ENCODE assay signal across 14 mouse cellular contexts in genomic region chr3:121277557-121277956, GRCm38 (mm10). TPM values are rescaled to one million over a fixed set of nuclear protein-coding genes. Genes with fewer than 3 reads are reported as not detected.
DNase-seq lines count a peak whose midpoint lies in the region; ATAC-seq and TF ChIP-seq lines count a peak whose summit lies in the region.
"Had no signal": no experiment of that assay in that cellular context is flagged by ENCODE, and none has a peak within 500 bp of the region (broad histone marks: within the 10 kb centered on the region; RNA-seq: fewer than 3 reads in every experiment).

No protein-coding gene starts in this region.

- TF ChIP-seq CTCF in hindbrain, postnatal 0 days (IDR thresholded peaks at IDR 0.05; ENCODE audit: low read depth): no peak

- peak; percentile 74 for ATAC-seq in hindbrain, postnatal 0 days
- ATAC-seq in hindbrain, embryonic 11.5 days (ENCODE audit: low FRiP score): no peak
- ATAC-seq: forebrain, postnatal 0 days; inflammation-experienced regulatory T-cells, adult 6 months had no signal

- no peaks in the 10 kb centered on the region for H3K4me1 ChIP-seq in hindbrain, postnatal 0 days (ENCODE audit: insufficient read depth, low read length)
- no peaks in the 10 kb centered on the region for H3K4me1 ChIP-seq in hindbrain, embryonic 11.5 days (replicated peaks; ENCODE audit: control insufficient read depth, insufficient read depth, low read length)

- no peak overlapping the region for H3K4me2 ChIP-seq in hindbrain, postnatal 0 days (ENCODE audit: low read depth, low read length)
- no peak overlapping the region for H3K4me2 ChIP-seq in hindbrain, embryonic 11.5 days (replicated peaks; ENCODE audit: low read depth, low read length)

- no peaks in the 10 kb centered on the region for H3K9me3 ChIP-seq in hindbrain, postnatal 0 days (ENCODE audit: low read length)
- H3K9me3 ChIP-seq in hindbrain, embryonic 11.5 days (ENCODE audit: control insufficient read depth, low read length): no peaks in the 10 kb centered on the region

- peak; percentile 59 for DNase-seq in hindbrain, postnatal 0 days (ENCODE audit: low spot score)
- DNase-seq in hindbrain, embryonic 11.5 days (ENCODE audit: low spot score): no peak
- DNase-seq in cerebellum, adult 11-12 months: peak; percentile 93
- DNase-seq in cerebellum, postnatal 25 days: peak; percentile 93 to 95
- DNase-seq in lung, postnatal 10 days: peak; percentile 18
- no peak for DNase-seq in gastrocnemius, adult 8-10 months (ENCODE audit: low spot score in 2 of 2)
- DNase-seq in retina, postnatal 1 day: no peak
- DNase-seq: forebrain, postnatal 0 days; gastrocnemius, postnatal 36 days; kidney, postnatal 14 days; thymus, postnatal 4 days had no signal

- no peaks in the 10 kb centered on the region for H3K27me3 ChIP-seq in hindbrain, postnatal 0 days (ENCODE audit: insufficient read depth, low read length)
- no peaks in the 10 kb centered on the region for H3K27me3 ChIP-seq in hindbrain, embryonic 11.5 days (ENCODE audit: control insufficient read depth, insufficient read depth, low read length)

- no peak overlapping the region for H3K4me3 ChIP-seq in hindbrain, postnatal 0 days (ENCODE audit: low read length)
- no peak overlapping the region for H3K4me3 ChIP-seq in hindbrain, embryonic 11.5 days (ENCODE audit: low read depth, low read length)
- H3K4me3 ChIP-seq: megakaryocyte, embryonic 14.5 days had no signal

- no peak overlapping the region for H3K9ac ChIP-seq in hindbrain, postnatal 0 days (replicated peaks; ENCODE audit: low read length)
- no peak overlapping the region for H3K9ac ChIP-seq in hindbrain, embryonic 11.5 days (ENCODE audit: low read depth, low read length)
- H3K9ac ChIP-seq: forebrain, postnatal 0 days had no signal

- no peak overlapping the region for H3K27ac ChIP-seq in hindbrain, postnatal 0 days
- no peak overlapping the region for H3K27ac ChIP-seq in hindbrain, embryonic 11.5 days (ENCODE audit: low read depth, low read length)
- H3K27ac ChIP-seq: stomach, postnatal 0 days had no signal

- H3K36me3 ChIP-seq in hindbrain, postnatal 0 days (ENCODE audit: insufficient read depth, low read length): no peaks in the 10 kb centered on the region
- H3K36me3 ChIP-seq in hindbrain, embryonic 11.5 days (ENCODE audit: control insufficient read depth, insufficient read depth, low read length): no peaks in the 10 kb centered on the region

- 69% methylated on average over 4 of the region's 4 CpGs for WGBS in hindbrain, postnatal 0 days
- WGBS in hindbrain, embryonic 11.5 days: 86% methylated on average over 4 of the region's 4 CpGs

RNA-seq across cellular contexts. Expression of gene Tmem56, which starts 5.3 kb away (rescaled TPM):
- total RNA-seq in hindbrain, postnatal 0 days (2014; rRNA removed): 8.1 and 13.5 TPM in 2 replicates
- 3.8 and 3.9 TPM in 2 replicates for polyA plus RNA-seq in hindbrain, postnatal 0 days (2015; fragmentation: Nextera tagmentation; extraction: Ambion mirVana)
- 0.65 and 1.0 TPM in 2 replicates for polyA plus RNA-seq in hindbrain, embryonic 11.5 days (2014; fragmentation: Nextera tagmentation; extraction: Ambion mirVana)
- total RNA-seq in gastrocnemius, adult 8-10 months (2022): 10 to 100 TPM; 48.9 to 78.7 (median 69.6) TPM
- polyA plus RNA-seq: inflammation-experienced regulatory T-cells, adult 6 months had no signal

RNA-seq across cellular contexts. Expression of gene Alg14, which starts 14.0 kb away (rescaled TPM):
- 26.6 and 30.3 TPM in 2 replicates for total RNA-seq in hindbrain, postnatal 0 days (2014; rRNA removed)
- polyA plus RNA-seq in hindbrain, postnatal 0 days (2015; fragmentation: Nextera tagmentation; extraction: Ambion mirVana): 35.3 and 39.5 TPM in 2 replicates
- 39.0 and 41.8 TPM in 2 replicates for polyA plus RNA-seq in hindbrain, embryonic 11.5 days (2014; fragmentation: Nextera tagmentation; extraction: Ambion mirVana)
- 1 to 10 TPM; 5.2 to 9.5 (median 6.4) TPM for total RNA-seq in gastrocnemius, adult 8-10 months (2022)

Comparison
In these comparisons a context has a peak if more than half of its experiments do, and no peak if none do; other contexts are left out.
1. DNase-seq: peak in hindbrain, postnatal 0 days (single experiment), cerebellum, adult 11-12 months (single experiment), cerebellum, postnatal 25 days (2 of 2) and lung, postnatal 10 days (single experiment); none in hindbrain, embryonic 11.5 days (single experiment), gastrocnemius, adult 8-10 months (0 of 2) and retina, postnatal 1 day (single experiment).